Mouse (Mus musculus) G1E-ER4 (cell line): ENCODE results near the gene Rpl14. TPM values are rescaled to one million over a fixed set of nuclear protein-coding genes. Genes with fewer than 3 reads are reported as not detected.

Experiments
- GATA1 ChIP-seq: IDR thresholded peaks from one replicate; pipeline ENCODE4 v1.8.0; 2012; ENCODE audit warnings: low read length, inconsistent platforms
- polyA plus RNA-seq: library from polyadenylated mRNA; stranded (reverse); fragments of >175 nt; gene quantifications from 2 replicates; pipeline ENCODE4 v1.2.3, GENCODE M21; 2012

The Rpl14 gene
- polyA plus RNA-seq, 1 experiment, result 3,491 TPM

- peak; percentile 99 for TF ChIP-seq GATA1
These were observed 2.3 kb upstream of the Rpl14 start for GRCm38 (mm10) chr9:120568917-120569316.

GRCm38 (mm10) chr9:120569721-120570333 lies 1.4 kb upstream of the Rpl14 start:
- no peak for TF ChIP-seq GATA1

GRCm38 (mm10) chr9:120570334-120570725 lies 914 bp upstream of the Rpl14 start:
- TF ChIP-seq GATA1, result no peak

GRCm38 (mm10) chr9:120571593-120572385 lies 545 bp downstream of the Rpl14 start:
- TF ChIP-seq GATA1, result no peak

- TF ChIP-seq GATA1, result no peak
These were observed 4.8 kb downstream of the Rpl14 start for GRCm38 (mm10) chr9:120575748-120576661.

GRCm38 (mm10) chr9:120576662-120577013 lies 5.4 kb downstream of the Rpl14 start:
- no peak for TF ChIP-seq GATA1

GRCm38 (mm10) chr9:120577133-120577651 lies 5.9 kb downstream of the Rpl14 start:
- no peak for TF ChIP-seq GATA1

GRCm38 (mm10) chr9:120577706-120578405 lies 6.6 kb downstream of the Rpl14 start:
- TF ChIP-seq GATA1, result no peak

- TF ChIP-seq GATA1, result no peak
These were observed 7.5 kb downstream of the Rpl14 start for GRCm38 (mm10) chr9:120578701-120579100.

GRCm38 (mm10) chr9:120579808-120580207 lies 8.6 kb downstream of the Rpl14 start:
- TF ChIP-seq GATA1, result no peak

- no peak for TF ChIP-seq GATA1
These were observed 10.8 kb downstream of the Rpl14 start for GRCm38 (mm10) chr9:120581941-120582618.

GRCm38 (mm10) chr9:120582619-120583308 lies 11.5 kb downstream of the Rpl14 start:
- no peak for TF ChIP-seq GATA1

- no peak for TF ChIP-seq GATA1
These were observed 12.1 kb downstream of the Rpl14 start for GRCm38 (mm10) chr9:120583314-120583713.

GRCm38 (mm10) chr9:120586546-120586945 lies 15.3 kb downstream of the Rpl14 start:
- TF ChIP-seq GATA1, result no peak

- no peak for TF ChIP-seq GATA1
These were observed 20.2 kb downstream of the Rpl14 start for GRCm38 (mm10) chr9:120591490-120591889.
